Mouse (Mus musculus) olfactory bulb, adult 2 months (tissue): ENCODE measurements around the gene Ppargc1a.

Experiments
- CTCF ChIP-seq: fragments of 200-500 bp; IDR thresholded peaks from 2 replicates; pipeline ENCODE4 v1.5.1; 2012; ENCODE audit warnings: low read depth, mild to moderate bottlenecking, low read length, moderate library complexity; ENCODE audit not compliant: insufficient read depth
- POLR2A ChIP-seq: fragments of 200-500 bp; IDR thresholded peaks from 2 replicates; pipeline ENCODE4 v1.6.1; 2012; ENCODE audit warnings: mild to moderate bottlenecking, low read depth, low read length, moderate library complexity; ENCODE audit not compliant: insufficient read depth

- TF ChIP-seq POLR2A, result no peak
- TF ChIP-seq CTCF, result no peak
These were observed 44.5 kb upstream of the Ppargc1a start for GRCm38 (mm10) chr5:51612049-51612448.
